Mouse (Mus musculus) stomach, postnatal 0 days (tissue): ENCODE results near the gene Hoxa3.

Experiments used
- CTCF ChIP-seq: IDR thresholded peaks from 2 replicates; pipeline ENCODE4 v1.5.1; 2016; ENCODE audit warnings: antibody characterized with exemption, low read depth, mild to moderate bottlenecking, moderate library complexity
- EP300 ChIP-seq: optimal IDR thresholded peaks from 2 replicates; pipeline ENCODE3; 2016; ENCODE audit warnings: antibody characterized with exemption

GRCm38 (mm10) chr6:52214271-52214670, 1.1 kb upstream of the Hoxa3 start:
- TF ChIP-seq EP300 (no peak), CTCF (no peak)
